Mouse (Mus musculus) megakaryocyte-erythroid progenitor cell, adult 5 weeks (primary cell): Measurements from ENCODE around the gene Primpol. TPM values are rescaled to one million over a fixed set of nuclear protein-coding genes. Genes with fewer than 3 reads are reported as not detected.

Experiments used
- polyA plus RNA-seq: library from polyadenylated mRNA; stranded (reverse); fragments of >175 nt; gene quantifications from 2 replicates; pipeline ENCODE4 v1.2.3, GENCODE M21; 2012

Primpol gene
- 0.91 and 2.1 TPM in 2 replicates for polyA plus RNA-seq

DNA sequence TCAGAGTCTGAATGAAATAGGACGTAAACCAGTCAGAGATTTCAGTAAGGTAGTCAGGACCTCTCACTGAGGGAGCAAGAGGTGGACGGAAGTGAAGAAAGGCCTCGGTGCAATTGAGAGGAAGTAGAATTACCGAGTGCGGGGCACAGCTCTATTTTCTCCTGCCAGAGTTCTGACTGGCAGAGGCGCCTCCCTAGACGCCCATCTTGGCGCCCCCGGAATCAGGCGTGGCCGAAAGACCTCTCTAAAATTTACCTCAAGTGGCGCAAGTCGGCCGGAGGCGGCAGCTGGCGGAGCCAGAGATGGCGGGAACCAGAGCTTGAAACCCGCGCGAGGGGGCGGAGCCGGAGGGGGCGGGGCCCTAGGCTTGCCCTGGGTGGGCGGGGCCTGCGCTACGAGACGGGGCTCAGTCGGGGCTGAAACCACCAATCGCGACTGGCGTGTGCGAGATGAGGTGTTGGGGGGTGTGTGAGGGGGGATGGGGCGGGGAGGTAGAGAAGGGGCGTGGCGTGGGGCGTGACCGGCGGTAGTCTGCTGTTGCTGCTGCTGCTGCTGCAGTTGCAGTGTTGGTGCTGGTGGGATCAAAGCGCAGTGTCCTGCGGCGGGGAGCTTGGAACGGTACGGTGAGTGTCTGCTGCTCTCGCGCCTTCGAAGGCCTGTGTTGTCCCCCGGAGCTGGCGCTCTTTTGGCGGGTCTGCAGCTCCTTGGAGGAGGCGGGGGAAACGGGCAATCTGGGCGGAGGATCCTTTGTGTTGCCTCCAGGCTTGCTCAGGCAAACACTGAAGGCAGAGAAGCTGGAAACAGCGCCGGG, at the start of gene Primpol, which contains the start of gene Casp3:
Gene Primpol, minus strand, starts transcription at position 334 of the 811 bp plus-strand sequence.
Gene Casp3, plus strand, starts transcription at position 413 of the 811 bp plus-strand sequence.

GRCm38 (mm10) chr8:46551615-46552440, 65.2 kb downstream of the Primpol start, which contains the start of gene Cenpu:
Gene Cenpu, plus strand, starts transcription at chr8:46552028.

Other genes starting within 250 kb of the Primpol start
- gene Acsl1, start 146.2 kb downstream of the Primpol start, polyA plus RNA-seq: 19.4 and 20.3 TPM in 2 replicates
- 9.5 and 12.8 TPM in 2 replicates for gene Cenpu, start 65.2 kb downstream of the Primpol start, polyA plus RNA-seq
- 11.0 and 18.4 TPM in 2 replicates for gene Casp3, start 79 bp upstream of the Primpol start, polyA plus RNA-seq
- 18.3 and 19.9 TPM in 2 replicates for gene Irf2, start 122.5 kb upstream of the Primpol start, polyA plus RNA-seq